Mouse (Mus musculus) cerebellum, adult 11-12 months (tissue): ENCODE measurements around the gene Bag5.
"Not testable (repeated sequence)": the region's sequence is repeated elsewhere in the genome, so short reads cannot be mapped to it uniquely, and the experiment has no call there.

Experiments
- DNase-seq: peaks from one replicate; pipeline ENCODE4 v3.0.0; 2022

Gene Bag5

DNA sequence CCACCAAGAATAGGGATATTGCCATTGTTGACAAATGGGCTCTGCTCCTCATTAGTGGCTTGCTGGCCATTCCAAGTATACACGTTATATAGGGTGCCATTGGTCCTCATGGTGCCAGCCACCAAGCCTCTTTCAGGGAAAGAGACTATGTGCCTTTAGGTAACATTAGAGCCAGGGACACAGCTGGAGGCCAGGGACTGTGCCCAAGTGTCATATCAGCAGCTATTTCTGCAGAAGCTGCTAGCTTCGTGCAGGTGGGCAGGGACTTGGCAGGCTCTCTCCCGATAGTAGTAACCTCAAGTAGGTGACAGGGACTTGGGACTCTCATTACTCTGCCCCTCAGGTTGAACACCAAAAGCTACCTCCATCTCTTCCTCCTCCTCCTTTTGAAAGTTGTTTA is 21.9 kb upstream of the Bag5 start:
- no peak for DNase-seq

DNA sequence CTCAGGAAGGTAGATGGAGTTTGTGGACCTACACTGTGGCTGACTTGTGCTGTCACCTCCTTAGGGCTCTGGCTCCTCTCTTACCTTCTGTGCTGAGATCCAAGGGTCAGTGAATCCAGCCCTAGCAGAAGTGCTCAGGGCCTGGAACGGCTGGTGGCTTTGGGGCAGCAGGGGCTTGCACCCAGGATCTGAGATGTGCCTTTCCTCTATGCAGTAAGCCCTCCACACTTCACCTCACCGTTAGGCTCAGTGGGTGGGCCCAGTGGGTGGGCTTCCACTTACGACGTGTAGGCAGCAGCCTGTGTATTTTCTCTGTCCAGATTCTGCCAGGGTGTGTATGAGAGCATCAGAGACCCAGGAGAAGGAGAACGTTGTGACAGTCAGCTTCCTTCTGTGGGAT is 19.9 kb upstream of the Bag5 start:
- peak; percentile 50 for DNase-seq

- peak; percentile 92 for DNase-seq
These were observed 19.1 kb upstream of the Bag5 start for GRCm38 (mm10) chr12:111731822-111732807.

DNA sequence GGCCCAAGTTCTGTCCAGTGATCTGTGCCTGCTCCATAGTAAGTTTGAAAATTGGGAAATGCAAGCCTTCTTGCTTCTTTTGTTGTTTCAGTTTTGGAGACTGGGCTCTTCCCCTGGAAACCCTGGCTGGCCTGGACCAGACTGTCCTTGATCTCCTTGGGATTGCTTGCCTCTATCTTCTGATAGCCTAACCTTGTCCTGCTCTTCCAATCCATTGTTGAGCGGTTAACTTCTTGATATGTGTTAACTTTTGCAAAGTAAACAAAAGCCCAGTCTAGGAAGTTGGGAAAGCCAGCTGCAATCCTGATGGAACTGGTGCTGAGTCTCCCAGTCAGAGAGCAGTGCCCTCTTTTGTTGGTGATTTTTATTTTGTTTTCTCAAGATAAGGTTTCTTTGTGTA is 14.9 kb upstream of the Bag5 start:
- no peak for DNase-seq

GRCm38 (mm10) chr12:111726122-111726463 is 13.0 kb upstream of the Bag5 start:
- DNase-seq = peak; percentile 58

DNA sequence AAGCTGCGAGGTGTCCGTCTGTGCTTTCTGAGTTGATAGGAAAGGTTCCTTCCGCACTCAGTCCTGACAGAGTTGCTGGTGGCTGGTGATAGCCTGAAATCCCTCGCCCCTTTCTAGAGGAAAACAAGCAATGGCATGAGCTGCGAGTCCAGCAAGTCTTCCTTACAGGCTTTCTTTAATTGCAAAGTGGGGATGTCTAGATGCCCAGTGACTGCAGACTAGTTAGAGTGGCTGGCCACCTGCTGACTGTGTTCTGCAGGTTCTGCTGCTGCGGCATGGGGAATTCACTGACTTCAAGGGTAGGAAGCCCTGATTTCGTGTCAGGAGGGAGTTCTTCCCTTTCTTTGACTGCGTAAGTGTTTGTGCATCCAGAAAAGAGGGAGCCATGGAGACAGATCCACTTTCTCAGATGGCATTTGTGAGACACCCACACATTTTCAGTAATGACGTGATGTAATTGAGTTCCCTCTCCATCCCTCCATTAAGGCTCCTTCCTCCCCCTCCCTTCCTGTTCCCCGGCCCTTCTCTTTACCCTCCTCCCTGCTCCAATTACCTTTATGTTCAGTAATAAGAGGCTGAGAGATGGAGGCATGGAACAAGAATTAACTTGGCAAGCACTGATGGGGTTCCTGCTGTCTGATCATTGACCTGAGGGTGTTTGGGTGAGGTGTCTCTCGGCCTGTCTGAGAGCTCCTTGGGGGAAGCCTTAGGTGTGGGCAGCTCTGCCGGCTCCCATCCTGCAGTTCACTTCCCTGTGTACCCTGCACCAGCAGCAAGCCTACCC is 12.5 kb upstream of the Bag5 start:
- DNase-seq = no peak

GRCm38 (mm10) chr12:111724638-111725337 is 11.7 kb upstream of the Bag5 start:
- DNase-seq = peak; percentile 89

GRCm38 (mm10) chr12:111722654-111723053 is 9.6 kb upstream of the Bag5 start:
- no peak for DNase-seq

DNA sequence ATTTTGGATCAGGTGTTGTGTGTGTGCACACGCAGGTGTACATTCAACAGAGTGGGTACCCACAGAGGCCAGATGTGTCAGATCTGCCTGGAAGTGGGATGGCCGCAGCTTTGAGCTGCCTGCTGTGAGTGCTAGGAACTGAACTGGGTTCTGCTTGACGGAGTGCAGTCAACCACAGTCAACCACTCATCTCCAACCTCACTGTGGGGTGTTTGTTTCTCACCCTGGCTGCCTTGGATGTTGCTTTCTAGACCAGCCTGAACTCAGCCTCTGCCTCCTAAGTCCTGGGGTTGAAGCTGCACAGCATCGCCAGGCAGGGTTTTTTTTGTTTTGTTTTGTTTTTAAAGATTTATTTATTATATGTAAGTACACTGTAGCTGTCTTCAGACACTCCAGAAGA is 7.2 kb upstream of the Bag5 start:
- DNase-seq = no peak

DNA sequence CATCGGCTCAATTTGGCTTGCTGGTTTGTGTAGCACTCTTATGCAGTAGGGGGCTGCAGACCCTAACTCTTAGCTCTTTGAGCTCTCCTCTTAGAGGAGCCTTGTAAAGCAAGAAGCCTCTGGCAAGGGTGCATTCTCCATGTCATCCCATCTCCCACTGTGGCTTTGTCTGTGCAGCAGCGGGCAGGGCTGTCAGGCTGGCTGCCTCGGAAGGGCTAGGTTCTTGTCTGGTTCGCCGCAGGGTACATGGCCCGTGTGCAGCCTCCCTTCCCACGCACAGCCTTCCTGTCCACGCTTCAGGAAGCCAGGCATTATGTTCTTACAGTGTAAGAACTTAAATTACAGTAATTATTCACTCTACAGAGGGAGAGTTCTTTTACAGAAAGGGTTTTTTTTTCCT is 5.6 kb upstream of the Bag5 start:
- peak; percentile 79 for DNase-seq

DNA sequence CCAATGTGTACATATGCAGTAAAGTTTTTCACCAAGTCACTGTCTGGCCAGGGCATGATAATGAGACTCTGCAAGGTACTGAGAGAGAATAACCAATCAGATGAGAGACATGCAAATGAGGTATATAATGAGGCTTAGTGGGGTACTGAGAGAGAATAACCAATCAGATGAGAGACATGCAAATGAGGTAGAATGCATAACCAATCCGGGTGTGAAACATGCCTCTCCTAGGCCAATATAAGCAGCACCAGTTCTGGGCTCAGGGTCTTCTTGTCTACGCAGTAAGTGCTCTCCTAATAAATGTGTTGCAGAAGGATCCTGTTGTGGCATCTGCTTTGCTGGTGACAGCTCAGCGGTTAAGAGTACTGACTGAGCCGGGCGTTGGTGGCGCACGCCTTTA is 3.4 kb upstream of the Bag5 start:
- no peak for DNase-seq

DNA sequence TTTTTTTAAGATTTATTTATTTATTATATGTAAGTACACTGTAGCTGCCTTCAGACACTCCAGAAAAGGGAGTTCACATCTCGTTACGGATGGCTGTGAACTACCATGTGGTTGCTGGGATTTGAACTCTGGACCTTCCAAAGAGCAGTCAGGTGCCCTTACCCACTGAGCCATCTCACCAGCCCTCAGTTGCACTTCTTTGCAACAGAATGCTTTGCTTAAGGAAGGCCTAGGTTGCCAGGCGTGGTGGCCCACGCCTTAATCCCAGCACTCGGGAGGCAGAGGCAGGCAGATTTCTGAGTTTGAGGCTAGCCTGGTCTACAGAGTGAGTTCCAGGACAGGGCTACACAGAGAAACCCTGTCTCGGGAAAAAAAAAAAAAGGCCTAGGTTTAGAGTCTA is 823 bp upstream of the Bag5 start:
- DNase-seq = not testable (repeated sequence)

- no peak for DNase-seq
These were observed 581 bp downstream of the Bag5 start for GRCm38 (mm10) chr12:111712476-111712875.

GRCm38 (mm10) chr12:111710091-111710490 is 3.0 kb downstream of the Bag5 start:
- DNase-seq = no peak

DNA sequence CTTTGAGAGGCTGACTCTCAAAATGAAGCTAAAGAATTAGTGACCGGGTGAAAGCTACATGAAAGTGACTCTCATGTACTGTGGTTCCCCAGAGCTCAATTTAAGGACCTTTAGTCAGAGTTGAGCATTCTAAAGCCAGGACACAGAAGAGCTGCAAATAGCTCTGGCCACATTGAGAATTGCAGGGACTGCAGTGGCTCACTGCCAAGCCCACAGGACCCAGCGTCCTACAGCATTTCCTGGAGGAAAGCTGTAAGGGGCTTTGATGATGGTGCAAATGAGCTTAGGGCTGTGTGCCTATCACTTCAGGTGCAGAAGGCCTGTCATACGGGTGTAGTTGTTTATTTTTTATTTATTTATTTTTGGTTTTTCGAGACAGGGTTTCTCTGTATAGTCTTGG is 4.9 kb downstream of the Bag5 start:
- DNase-seq = no peak

DNA sequence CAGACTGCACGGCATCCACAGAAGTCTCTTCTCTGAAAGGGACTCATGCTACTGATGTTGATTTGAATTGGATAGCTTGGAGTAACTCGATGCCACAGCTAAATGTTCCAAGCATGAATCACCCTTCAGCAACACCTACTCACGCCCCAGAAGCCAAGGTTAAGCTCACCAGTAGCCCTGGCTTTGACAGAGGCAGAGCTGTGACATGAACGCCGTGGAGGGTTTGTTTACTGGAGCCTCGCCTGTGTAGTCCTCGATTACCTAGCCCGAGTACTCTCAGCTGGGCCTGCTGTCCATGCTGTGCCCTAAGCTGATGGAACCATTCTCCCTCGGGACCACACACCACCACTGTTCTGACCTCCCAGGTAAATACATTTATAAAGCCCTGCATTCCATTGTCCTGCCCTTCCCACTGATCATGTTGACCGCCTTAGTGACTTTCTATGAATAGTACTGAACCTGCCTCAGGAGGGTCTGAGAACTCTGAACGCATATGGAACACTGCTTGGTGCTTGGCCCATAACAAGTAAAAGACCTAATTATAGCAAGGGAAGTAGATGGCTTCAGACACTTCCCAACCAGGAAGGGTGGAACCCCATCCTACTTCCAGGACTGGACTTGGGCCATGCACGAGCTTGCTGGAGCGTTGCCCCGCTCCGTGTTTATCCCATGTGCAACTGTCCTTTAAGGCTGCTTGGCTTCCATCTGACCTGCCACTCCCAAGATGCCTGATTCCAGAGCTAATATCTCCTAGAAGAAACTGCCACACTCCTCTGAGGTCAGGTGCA is 7.7 kb downstream of the Bag5 start:
- no peak for DNase-seq

DNA sequence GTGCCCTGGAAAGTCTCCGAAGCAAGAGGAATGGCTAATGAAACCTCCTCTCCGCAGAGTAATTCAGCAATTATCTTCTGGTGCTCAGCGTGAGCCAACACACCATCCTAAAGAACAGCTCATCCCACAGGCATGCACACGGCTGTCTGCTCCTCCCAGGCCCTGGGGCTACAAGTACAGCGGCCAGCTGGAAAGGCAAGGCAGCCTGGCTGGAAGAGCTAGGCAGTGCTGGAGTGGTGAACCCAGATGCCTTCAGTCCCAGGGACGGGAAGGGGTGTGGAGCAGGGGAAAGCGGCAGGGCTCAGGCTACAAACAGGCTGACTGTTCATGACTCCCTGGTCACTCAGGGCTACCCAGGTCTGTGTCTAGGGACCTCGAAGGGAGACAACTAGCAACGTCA is 8.4 kb downstream of the Bag5 start:
- DNase-seq = no peak

DNA sequence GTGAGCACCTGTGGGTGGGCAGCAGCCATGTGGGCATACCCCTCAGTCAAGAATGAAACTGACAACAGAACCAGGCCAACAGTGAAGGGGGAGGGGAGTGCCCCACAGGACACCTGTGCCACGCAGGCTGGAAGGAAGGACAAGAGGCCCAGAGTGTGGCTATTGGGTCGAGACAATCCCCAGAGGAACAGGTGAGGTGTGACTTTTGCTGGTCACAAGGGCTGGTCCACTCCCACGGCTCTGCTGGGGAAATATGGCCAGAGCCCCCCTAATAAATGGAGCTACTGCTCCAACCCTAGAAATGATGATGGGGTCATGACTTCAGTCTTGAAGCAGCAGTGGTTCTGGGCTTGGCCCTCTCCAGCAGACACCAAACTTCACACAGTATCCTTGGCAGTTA is 9.8 kb downstream of the Bag5 start:
- no peak for DNase-seq

DNA sequence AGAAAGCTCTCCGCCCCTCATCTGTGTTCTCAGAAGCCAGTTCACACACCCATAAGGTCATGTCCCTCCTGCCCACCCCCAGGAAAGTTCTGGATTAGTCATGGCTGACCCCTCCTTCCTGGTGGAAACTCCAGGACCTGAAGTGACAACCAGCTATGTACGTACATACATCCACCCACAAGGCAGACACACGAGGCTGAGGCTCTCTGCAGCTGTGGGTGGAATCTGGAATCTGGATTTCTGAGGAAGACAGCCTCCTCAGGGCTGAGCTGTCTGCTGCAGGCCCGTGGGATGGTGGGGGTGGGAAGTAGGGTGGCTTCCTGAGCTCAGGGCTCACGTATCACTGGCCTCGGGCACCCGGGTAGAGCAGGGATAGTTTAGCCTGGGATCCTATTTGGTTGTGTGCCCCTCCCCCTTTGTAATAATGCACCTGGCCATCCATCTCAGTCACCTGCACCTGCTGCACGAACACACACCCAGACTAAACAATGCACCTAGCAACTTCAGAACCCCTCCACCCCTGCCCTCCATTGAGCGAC is 12.1 kb downstream of the Bag5 start:
- DNase-seq = no peak

GRCm38 (mm10) chr12:111699542-111699941 is 13.5 kb downstream of the Bag5 start:
- DNase-seq = no peak

DNA sequence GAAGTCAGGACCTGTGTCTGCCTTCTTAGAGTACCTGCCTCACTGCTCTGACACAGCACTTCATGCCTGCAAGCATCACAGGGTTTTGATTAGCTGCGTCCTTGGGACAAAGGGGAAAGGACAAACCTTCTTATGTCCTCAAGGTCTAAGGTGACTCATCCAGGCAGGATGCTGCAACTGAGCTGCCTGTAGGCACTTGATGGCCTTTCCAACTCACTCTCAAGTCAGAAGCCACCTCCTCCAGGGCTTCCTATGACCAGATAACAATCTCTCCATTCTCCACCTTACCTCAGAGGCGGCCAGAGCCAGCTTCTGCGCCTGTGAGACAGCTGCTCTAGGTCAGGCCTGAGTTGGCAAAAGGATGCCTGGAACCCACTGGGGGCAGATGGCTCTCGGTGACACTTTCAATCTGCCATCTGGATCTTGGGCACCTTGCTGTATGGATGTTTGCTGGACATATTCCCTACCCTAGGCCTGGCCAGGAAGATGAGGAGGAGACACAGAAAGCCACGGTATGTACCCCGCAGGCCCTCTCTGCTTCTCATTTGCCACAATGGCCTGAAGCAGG is 14.6 kb downstream of the Bag5 start:
- peak; percentile 86 for DNase-seq

DNA sequence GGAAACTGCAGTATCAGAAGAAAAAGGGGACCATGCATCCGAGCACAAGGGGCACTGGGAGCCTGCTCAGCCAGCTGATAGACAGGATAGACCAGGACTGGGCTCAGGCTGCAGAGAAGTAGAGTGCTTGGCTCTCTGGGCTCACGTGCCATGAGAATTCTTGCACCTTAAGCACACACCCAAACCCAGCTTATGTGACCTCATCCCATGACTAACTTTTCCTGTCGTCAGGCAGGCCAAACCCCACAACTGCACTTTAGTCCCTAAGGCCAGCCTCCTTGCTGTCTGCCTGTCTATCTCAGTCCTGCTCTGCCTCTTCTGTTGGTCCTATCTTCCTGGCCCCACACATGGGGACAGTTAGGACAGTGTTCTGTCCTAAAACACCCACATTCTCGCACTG is 15.3 kb downstream of the Bag5 start:
- DNase-seq = no peak
